Mouse (Mus musculus) forebrain, embryonic 12.5 days (tissue): ENCODE measurements at regions not wholly inside any gene's neighbourhood (a gene's known extent, or its start where the extent isn't known, plus 50 kb on each side); places are given as distances from the start of the nearest gene placed in this dataset.
"Not testable (repeated sequence)": the region's sequence is repeated elsewhere in the genome, so short reads cannot be mapped to it uniquely, and the experiment has no call there.

Experiments used
- ATAC-seq: fragments of 200-750 bp; cut with Nextera tagmentation; 2 replicates; pipeline ENCODE4 v1.8.0; 2017; ENCODE audit warnings: moderate TSS enrichment; ENCODE audit not compliant: low FRiP score
- H3K27ac ChIP-seq: fragments of 300-500 bp; sonication (generic); 2 replicates; pipeline ENCODE4 v1.5.1; 2016; ENCODE audit warnings: mild to moderate bottlenecking
- H3K27me3 ChIP-seq: fragments of 300-500 bp; sonication (generic); 2 replicates; pipeline ENCODE4 v1.6.1; 2016; ENCODE audit warnings: mild to moderate bottlenecking
- H3K36me3 ChIP-seq: fragments of 300-500 bp; sonication (generic); replicated peaks from 2 replicates; pipeline ENCODE4 v1.6.1; 2016; ENCODE audit warnings: mild to moderate bottlenecking
- H3K4me1 ChIP-seq: fragments of 300-500 bp; sonication (generic); 2 replicates; pipeline ENCODE4 v1.6.1; 2016
- H3K4me2 ChIP-seq: fragments of 300-500 bp; sonication (generic); 2 replicates; pipeline ENCODE4 v1.6.1; 2016; ENCODE audit warnings: mild to moderate bottlenecking, moderate library complexity
- H3K4me3 ChIP-seq: fragments of 300-500 bp; sonication (generic); replicated peaks from 2 replicates; pipeline ENCODE4 v1.5.1; 2016; ENCODE audit warnings: mild to moderate bottlenecking
- H3K9ac ChIP-seq: fragments of 300-500 bp; sonication (generic); 2 replicates; pipeline ENCODE4 v1.6.1; 2016; ENCODE audit warnings: mild to moderate bottlenecking
- H3K9me3 ChIP-seq: fragments of 300-500 bp; sonication (generic); 2 replicates; pipeline ENCODE4 v1.6.1; 2016
- WGBS: fragments of 180-500 bp; shearing (Covaris S2); methylation state at CpG from one replicate; pipeline ENCODE4 v1.1.7; 2016; 5-methylcytosine and 5-hydroxymethylcytosine counted together

- no peak overlapping the region for H3K27ac ChIP-seq
- H3K9me3 ChIP-seq: no peaks in the 10 kb centered on the region
- no peak for ATAC-seq
- H3K36me3 ChIP-seq: no peaks in the 10 kb centered on the region
- WGBS: 94% methylated on average over 1 of the region's 1 CpGs
- H3K4me2 ChIP-seq: no peak overlapping the region
- H3K4me1 ChIP-seq: no peaks in the 10 kb centered on the region
- no peak overlapping the region for H3K4me3 ChIP-seq
- 0 out of 2 replicates have a peak, but pooled peaks cover 3% of the 10 kb centered on the region for H3K27me3 ChIP-seq
- H3K9ac ChIP-seq: no peak overlapping the region
Observed at GRCm38 (mm10) chr17:4890131-4890530, 104.0 kb upstream of the Arid1b start.

DNA sequence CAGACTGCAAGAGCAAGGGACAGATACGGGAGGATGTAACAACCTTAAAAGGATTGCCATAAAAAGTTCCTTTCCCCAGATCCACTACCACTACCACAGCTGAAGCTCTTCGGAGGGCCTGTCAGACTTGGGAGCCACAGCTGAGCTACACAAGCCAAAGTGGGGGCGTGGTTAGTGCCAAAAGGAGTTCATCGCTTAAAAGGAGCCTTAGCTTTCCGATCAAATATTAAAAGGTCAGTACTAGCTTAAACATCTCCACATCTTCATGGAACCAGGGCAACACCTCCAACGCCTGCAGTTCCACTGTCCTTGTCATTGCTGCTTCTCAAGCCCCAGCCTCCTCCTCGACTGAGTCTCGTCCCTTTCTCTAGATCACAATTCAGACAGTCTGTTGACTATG lies 102.6 kb upstream of the Arid1b start:
- no peaks in the 10 kb centered on the region for H3K9me3 ChIP-seq
- WGBS: 89% methylated on average over 8 of the region's 8 CpGs
- 0 out of 2 replicates have a peak, but pooled peaks cover 3% of the 10 kb centered on the region for H3K27me3 ChIP-seq
- no peaks in the 10 kb centered on the region for H3K36me3 ChIP-seq
- no peak overlapping the region for H3K9ac ChIP-seq
- H3K4me2 ChIP-seq: no peak overlapping the region
- H3K4me3 ChIP-seq: no peak overlapping the region
- no peaks in the 10 kb centered on the region for H3K4me1 ChIP-seq
- H3K27ac ChIP-seq: no peak overlapping the region
- ATAC-seq: no peak

- H3K4me3 ChIP-seq, ATAC-seq: not testable (repeated sequence)
Observed at GRCm38 (mm10) chr17:4894756-4895330, 99.3 kb upstream of the Arid1b start.

GRCm38 (mm10) chr17:4903129-4903528 lies 91.0 kb upstream of the Arid1b start:
- 83% methylated on average over 3 of the region's 3 CpGs for WGBS
- peaks cover 7% of the 10 kb centered on the region for H3K4me1 ChIP-seq
- H3K9me3 ChIP-seq: no peaks in the 10 kb centered on the region
- H3K9ac ChIP-seq: no peak overlapping the region
- no peaks in the 10 kb centered on the region for H3K27me3 ChIP-seq
- H3K4me3 ChIP-seq: no peak overlapping the region
- no peak overlapping the region for H3K4me2 ChIP-seq
- no peak for ATAC-seq
- no peaks in the 10 kb centered on the region for H3K36me3 ChIP-seq
- H3K27ac ChIP-seq: no peak overlapping the region

More at GRCm38 (mm10) chr17:4894756-4895330, 99.3 kb upstream of the Arid1b start:
- not testable (repeated sequence) for H3K27ac ChIP-seq, H3K4me2 ChIP-seq, H3K36me3 ChIP-seq, H3K9me3 ChIP-seq, H3K27me3 ChIP-seq, H3K9ac ChIP-seq, H3K4me1 ChIP-seq
- WGBS: 92% methylated on average over 10 of the region's 10 CpGs

GRCm38 (mm10) chr17:4906504-4906903 lies 87.6 kb upstream of the Arid1b start:
- Histone ChIP-seq H3K4me1 (peaks cover 7% of the 10 kb centered on the region), H3K9ac (no peak overlapping the region), H3K27ac (peak overlapping the region; percentile 98), H3K27me3 (0 out of 2 replicates have a peak, but pooled peaks cover under 1% of the 10 kb centered on the region), H3K4me3 (no peak overlapping the region), H3K4me2 (peak overlapping the region; percentile 66; the same call in 1 of the 2 replicates), H3K9me3 (no peaks in the 10 kb centered on the region), H3K36me3 (no peaks in the 10 kb centered on the region)
- no peak for ATAC-seq
- 20% methylated on average over 3 of the region's 3 CpGs for WGBS

DNA sequence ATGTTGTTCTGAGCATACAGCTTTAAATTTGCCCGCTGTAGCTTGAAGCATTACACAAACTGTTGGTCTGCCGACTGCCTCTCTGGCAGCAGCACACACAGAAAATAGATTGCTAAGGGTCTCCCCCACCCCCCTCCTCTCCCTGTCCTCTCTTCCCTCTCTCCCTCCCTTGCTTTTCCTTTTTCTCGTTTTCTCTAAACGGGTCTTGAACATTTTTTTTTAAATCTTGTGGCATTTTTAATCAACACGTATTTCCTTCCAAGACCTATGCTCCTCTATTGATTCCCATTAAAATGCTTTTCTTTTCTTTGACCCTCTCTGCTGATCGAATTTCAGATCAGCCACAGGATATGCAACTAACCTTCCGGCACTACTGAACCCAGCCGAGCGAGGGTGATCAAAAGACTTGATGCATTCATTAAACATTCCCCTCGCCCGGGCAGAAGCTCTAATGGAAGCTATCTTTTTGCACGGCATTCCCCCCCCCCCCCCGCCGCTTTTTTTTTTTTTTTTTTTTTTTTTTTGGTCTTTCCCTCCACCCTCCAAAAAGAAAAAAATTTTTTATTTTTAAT lies 86.9 kb upstream of the Arid1b start:
- no peaks in the 10 kb centered on the region for H3K9me3 ChIP-seq
- no peaks in the 10 kb centered on the region for H3K36me3 ChIP-seq
- ATAC-seq: peak; percentile 77
- peak overlapping the region; percentile 66 for H3K4me2 ChIP-seq
- peak overlapping the region; percentile 49 for H3K4me3 ChIP-seq
- H3K4me1 ChIP-seq: peaks cover 7% of the 10 kb centered on the region
- 1% methylated on average over 14 of the region's 14 CpGs for WGBS
- peak overlapping the region; percentile 98 for H3K27ac ChIP-seq
- peak overlapping the region; percentile 30 for H3K9ac ChIP-seq
- H3K27me3 ChIP-seq: 0 out of 2 replicates have a peak, but pooled peaks cover 6% of the 10 kb centered on the region

DNA sequence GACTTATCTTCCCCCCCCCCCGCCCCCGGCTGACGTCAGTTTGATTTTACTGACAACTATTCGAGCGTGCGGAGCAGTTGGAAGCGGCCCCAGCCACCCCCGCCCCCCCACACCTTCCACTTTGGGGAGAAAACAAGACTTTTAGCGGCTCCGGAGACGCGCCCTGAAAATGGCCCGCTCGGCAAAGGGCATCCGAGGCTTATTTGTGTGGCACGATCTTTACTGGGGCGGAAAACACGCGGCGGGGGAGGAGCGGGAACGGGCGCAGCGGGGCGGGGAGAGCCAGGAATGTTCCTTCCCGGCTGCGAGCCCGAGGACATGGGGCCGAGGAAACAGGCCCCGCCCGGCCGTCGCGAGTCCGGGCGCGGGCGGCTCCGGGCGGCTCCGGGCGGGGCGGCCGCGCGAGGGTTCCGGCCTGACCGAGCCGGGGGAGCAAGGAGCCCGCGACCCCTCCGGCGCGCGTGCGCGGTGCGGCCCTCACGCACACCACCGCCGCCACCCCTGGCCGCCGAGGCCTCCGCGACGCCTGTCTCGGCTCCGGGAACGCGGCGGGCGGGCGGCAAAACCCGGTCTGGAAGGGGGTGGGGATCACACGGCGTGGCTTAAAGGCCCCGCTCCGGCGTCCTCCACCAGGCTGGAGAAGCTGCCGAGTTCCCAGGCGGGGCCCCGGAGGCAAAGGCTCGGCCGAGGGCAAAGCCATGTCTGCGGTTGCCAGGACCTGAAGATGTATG lies 86.1 kb upstream of the Arid1b start:
- H3K27ac ChIP-seq: peak overlapping the region; percentile 98
- peak; percentile 94 for ATAC-seq
- under 1% methylated on average over 85 of the region's 85 CpGs for WGBS
- H3K4me1 ChIP-seq: peaks cover 7% of the 10 kb centered on the region
- peak overlapping the region; percentile 73 for H3K9ac ChIP-seq
- H3K4me2 ChIP-seq: peak overlapping the region; percentile 66
- peak overlapping the region; percentile 49 for H3K4me3 ChIP-seq
- 0 out of 2 replicates have a peak, but pooled peaks cover 6% of the 10 kb centered on the region for H3K27me3 ChIP-seq
- H3K36me3 ChIP-seq: no peaks in the 10 kb centered on the region
- no peaks in the 10 kb centered on the region for H3K9me3 ChIP-seq

DNA sequence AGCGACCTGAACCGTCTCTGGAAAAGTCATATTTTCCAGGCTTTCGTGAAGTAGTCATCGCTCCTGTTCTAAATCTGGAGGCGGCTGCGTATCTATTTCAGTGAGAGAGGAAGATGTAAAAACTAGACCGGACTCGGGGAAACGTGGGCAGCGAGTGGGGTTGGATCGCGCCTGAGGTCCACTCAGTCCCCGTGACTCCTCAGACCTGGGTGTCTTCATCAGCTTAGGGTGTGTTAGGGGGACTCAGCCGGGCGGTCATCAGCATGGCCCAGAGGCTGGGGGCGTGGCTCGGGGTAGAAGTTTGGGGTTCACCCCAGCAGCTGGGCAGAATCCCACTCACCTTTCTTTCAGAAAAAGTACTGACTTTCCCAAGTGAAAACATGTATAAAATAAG lies 85.6 kb upstream of the Arid1b start:
- Histone ChIP-seq H3K9me3 (no peaks in the 10 kb centered on the region), H3K4me2 (peak overlapping the region; percentile 66), H3K27ac (peak overlapping the region; percentile 98), H3K9ac (peak overlapping the region; percentile 73), H3K4me3 (peak overlapping the region; percentile 49), H3K4me1 (peaks cover 7% of the 10 kb centered on the region), H3K36me3 (no peaks in the 10 kb centered on the region), H3K27me3 (0 out of 2 replicates have a peak, but pooled peaks cover 6% of the 10 kb centered on the region)
- peak; percentile 12 for ATAC-seq
- 1% methylated on average over 17 of the region's 17 CpGs for WGBS

GRCm38 (mm10) chr17:4910182-4910581 lies 84.0 kb upstream of the Arid1b start:
- Histone ChIP-seq H3K9me3 (no peaks in the 10 kb centered on the region), H3K4me3 (no peak overlapping the region), H3K4me1 (peaks cover 7% of the 10 kb centered on the region), H3K27ac (no peak overlapping the region), H3K27me3 (0 out of 2 replicates have a peak, but pooled peaks cover 6% of the 10 kb centered on the region), H3K9ac (no peak overlapping the region), H3K36me3 (no peaks in the 10 kb centered on the region), H3K4me2 (no peak overlapping the region)
- ATAC-seq: no peak
- 86% methylated on average over 5 of the region's 5 CpGs for WGBS

- H3K9ac ChIP-seq: no peak overlapping the region
- no peak overlapping the region for H3K27ac ChIP-seq
- H3K4me3 ChIP-seq: no peak overlapping the region
- H3K36me3 ChIP-seq: no peaks in the 10 kb centered on the region
- H3K9me3 ChIP-seq: no peaks in the 10 kb centered on the region
- H3K4me1 ChIP-seq: no peaks in the 10 kb centered on the region
- ATAC-seq: no peak
- no peak overlapping the region for H3K4me2 ChIP-seq
- 85% methylated on average over 4 of the region's 4 CpGs for WGBS
- 0 out of 2 replicates have a peak, but pooled peaks cover 6% of the 10 kb centered on the region for H3K27me3 ChIP-seq
Observed at GRCm38 (mm10) chr17:4913001-4913400, 81.1 kb upstream of the Arid1b start.

DNA sequence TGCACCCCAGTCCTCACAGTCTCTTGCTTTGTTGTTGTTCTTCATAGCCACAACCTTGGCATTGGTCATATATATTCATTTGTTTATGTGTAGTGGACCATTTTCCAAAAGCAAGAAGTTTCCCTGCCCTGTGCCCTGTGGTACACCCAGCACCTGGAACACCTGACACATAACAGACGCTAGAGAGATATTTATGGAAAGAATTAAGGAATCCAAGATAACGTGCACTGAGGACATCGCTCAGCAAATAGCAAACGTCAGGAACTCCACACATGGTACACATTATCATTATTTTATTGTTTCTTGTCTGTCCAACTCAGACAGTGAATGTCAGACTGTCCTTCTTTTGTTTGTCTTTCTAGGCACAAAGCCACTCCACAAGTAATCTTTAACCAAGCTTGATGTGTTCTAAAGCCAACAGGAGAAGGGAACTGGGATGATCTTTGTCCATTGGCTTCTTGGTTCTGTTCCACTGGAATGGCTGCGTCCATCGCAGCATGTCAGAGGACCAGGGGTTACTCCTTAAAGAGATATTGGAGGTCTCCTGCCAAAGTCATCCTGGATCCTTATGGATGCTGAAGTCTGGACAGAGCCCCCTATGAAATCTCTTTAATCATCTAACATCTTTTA lies 74.2 kb upstream of the Arid1b start:
- Histone ChIP-seq H3K4me1 (no peaks in the 10 kb centered on the region), H3K9ac (no peak overlapping the region), H3K4me3 (no peak overlapping the region), H3K4me2 (no peak overlapping the region), H3K27ac (no peak overlapping the region), H3K36me3 (no peaks in the 10 kb centered on the region), H3K27me3 (no peaks in the 10 kb centered on the region), H3K9me3 (no peaks in the 10 kb centered on the region)
- 87% methylated on average over 6 of the region's 6 CpGs for WGBS
- ATAC-seq: no peak

DNA sequence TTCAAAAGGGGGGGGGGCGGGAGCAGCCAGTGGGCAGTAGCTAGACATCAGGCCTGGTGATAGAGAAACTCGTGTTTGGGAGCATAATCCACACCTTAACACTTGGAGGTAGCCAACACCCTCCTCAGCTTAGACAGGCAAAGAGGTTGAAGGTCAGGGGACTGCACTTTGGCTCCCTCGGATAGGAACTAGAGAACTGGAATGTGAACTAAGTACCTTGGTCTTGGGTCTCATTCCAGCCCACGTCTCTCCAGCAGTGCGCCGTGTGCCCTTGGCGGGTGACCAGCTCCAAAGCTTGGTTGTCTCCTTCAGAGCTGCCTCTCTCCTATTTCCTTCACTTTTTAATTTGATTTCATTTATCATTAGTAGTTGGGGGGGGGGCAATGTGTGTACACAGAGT lies 73.0 kb upstream of the Arid1b start:
- Histone ChIP-seq H3K4me3 (no peak overlapping the region), H3K27me3 (no peaks in the 10 kb centered on the region), H3K4me2 (no peak overlapping the region), H3K36me3 (no peaks in the 10 kb centered on the region), H3K4me1 (no peaks in the 10 kb centered on the region), H3K9ac (no peak overlapping the region), H3K9me3 (no peaks in the 10 kb centered on the region), H3K27ac (no peak overlapping the region)
- ATAC-seq: no peak
- WGBS: 83% methylated on average over 7 of the region's 7 CpGs
